Mouse (Mus musculus): ENCODE data around the gene Aldoart2.

- TF ChIP-seq CTCF (IDR thresholded peaks at IDR 0.05; ENCODE audit: low read depth) (no peak), EP300 (IDR thresholded peaks at IDR 0.05; ENCODE audit: low read depth) (no peak)
These were observed 28.4 kb upstream of the Aldoart2 start for GRCm38 (mm10) chr12:55536537-55537135.
